Mouse (Mus musculus): Measurements from ENCODE around the gene Gmfg. TPM values are rescaled to one million over a fixed set of nuclear protein-coding genes. Genes with fewer than 3 reads are reported as not detected.

Gene Gmfg
- 3.2 and 3.4 TPM in 2 replicates for polyA plus RNA-seq (2015; fragmentation: Nextera tagmentation; extraction: Ambion mirVana)

DNA sequence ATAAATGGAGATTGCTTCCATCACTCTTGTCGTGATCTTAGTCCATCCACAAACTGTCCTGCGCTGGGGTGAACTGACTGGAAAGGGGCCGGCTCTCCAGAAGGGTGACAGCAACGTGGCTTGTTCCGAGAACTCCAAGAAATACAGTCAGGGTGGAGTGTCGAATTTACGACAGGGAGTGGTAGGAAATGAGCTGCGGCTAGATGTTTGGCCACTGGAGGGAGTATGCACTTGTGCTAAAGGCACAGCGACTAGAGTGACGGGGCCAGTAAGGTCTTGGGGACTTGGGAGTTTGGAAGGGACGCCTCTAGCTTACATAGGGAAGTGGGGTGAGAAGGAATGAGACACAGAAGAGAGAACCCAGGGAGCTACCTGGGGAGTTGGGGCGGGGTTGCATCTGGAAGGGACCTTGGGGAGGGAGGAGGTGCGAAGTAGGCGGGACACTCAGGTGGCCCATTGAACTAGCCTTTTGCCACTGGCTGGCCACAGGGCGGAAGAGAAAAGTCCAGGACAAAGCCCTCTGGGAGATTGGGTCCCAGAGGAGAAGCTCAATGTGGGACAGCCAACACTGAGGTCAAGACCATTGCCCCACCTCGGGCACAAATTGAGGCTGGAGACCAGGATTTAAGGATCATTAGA is at the start of gene Gmfg:
Gene Gmfg, plus strand, starts transcription at position 516 of the 639 bp plus-strand sequence.
- no peaks in the 10 kb centered on the region for H3K9me3 ChIP-seq
- WGBS: 2% methylated on average over 16 of the region's 16 CpGs

DNA sequence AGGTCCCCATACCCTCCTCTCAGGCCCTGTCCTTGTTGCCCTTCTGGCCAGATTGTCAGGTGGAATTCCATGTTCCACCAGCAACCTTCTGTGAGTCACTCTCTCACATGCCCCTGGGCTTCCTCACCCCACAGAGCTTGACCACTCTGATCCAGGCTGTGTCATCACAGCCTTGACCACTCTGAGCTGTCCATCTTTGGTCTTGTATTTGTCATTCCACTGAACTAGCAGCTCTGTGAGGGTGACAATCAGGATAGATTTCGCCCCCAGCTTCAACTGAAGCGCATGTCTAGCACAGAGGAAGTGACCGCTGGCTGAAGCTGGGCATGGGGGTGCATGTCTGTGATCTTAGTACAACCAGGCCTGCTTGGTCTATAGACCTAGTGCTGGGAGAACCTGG is 46.9 kb upstream of the Gmfg start:
- no peak overlapping the region for H3K4me2 ChIP-seq
- 97% methylated on average over 3 of the region's 3 CpGs for WGBS
- H3K9ac ChIP-seq: no peak overlapping the region
- no peaks in the 10 kb centered on the region for H3K9me3 ChIP-seq
- no peaks in the 10 kb centered on the region for H3K27me3 ChIP-seq (replicated peaks)
- H3K4me1 ChIP-seq: peaks cover 24% of the 10 kb centered on the region
- H3K27ac ChIP-seq: no peak overlapping the region
- H3K4me3 ChIP-seq: no peak overlapping the region
- H3K36me3 ChIP-seq (replicated peaks): peaks cover 36% of the 10 kb centered on the region
- ATAC-seq (replicated peaks): no peak

More for the DNA sequence above, at the start of gene Gmfg:
- Histone ChIP-seq H3K4me2 (peak within 1 kb of the TSS; percentile 51), H3K9ac (peak within 1 kb of the TSS; percentile 61), H3K27me3 (replicated peaks) (no peaks in the 10 kb centered on the region), H3K4me3 (peak within 1 kb of the TSS; percentile 95), H3K27ac (peak within 1 kb of the TSS; percentile 79), H3K36me3 (replicated peaks) (no peaks in the 10 kb centered on the region), H3K4me1 (peaks cover 39% of the 10 kb centered on the region)
- peak; percentile 55 for ATAC-seq (replicated peaks)

DNA sequence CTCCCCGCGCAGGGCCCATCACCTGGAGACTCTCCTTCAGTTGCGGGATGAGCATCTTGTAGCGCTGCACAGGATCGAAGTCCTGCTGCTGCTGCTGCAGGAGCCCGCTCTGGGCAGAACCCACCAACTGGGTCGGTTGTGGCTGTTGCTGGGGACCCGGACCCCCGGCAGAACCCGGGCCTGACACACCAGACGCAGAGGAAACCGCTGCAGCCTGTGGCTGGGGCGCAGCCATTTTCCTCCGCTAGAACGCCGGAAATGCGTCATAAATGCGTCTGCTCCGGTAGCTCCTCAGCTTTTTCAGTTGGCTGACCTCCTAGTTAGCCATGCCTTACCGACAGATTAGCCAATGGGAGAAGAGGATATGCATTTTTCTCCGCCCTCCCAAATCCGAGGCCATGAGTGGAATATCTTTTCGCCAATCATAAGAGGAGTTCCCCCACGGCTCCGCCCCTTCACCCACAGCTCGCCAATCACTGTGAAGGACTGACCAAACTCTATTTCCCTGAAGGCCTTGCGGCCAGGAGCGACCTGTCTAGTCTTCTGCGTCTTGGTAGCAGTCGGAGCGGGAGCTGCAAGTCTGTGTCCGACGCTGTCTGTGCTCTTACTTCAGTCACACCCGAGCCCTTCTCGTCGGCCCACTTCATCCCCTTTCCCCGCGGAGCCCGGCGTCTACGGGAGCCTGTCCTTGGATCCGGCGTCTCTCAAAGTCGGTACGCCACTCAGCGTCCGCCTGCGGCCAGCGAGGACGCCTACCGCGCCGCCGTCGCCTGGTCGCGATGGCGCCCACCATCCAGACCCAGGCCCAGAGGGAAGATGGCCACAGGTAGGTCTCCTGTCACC is 44.6 kb upstream of the Gmfg start, which contains the start of the genes Med29 and Paf1:
Gene Med29, minus strand, starts transcription at position 280 of the 843 bp plus-strand sequence.
Gene Paf1, plus strand, starts transcription at position 523 of the 843 bp plus-strand sequence.
- Histone ChIP-seq H3K27ac (peak within 1 kb of the TSS; percentile 81), H3K9me3 (no peaks in the 10 kb centered on the region), H3K4me2 (peak within 1 kb of the TSS; percentile 90), H3K4me3 (peak within 1 kb of the TSS; percentile 61), H3K27me3 (replicated peaks) (no peaks in the 10 kb centered on the region), H3K9ac (peak within 1 kb of the TSS; percentile 74), H3K4me1 (peaks cover 24% of the 10 kb centered on the region), H3K36me3 (replicated peaks) (peaks cover 50% of the 10 kb centered on the region)
- under 1% methylated on average over 58 of the region's 58 CpGs for WGBS
- peak; percentile 98 for ATAC-seq (replicated peaks)

DNA sequence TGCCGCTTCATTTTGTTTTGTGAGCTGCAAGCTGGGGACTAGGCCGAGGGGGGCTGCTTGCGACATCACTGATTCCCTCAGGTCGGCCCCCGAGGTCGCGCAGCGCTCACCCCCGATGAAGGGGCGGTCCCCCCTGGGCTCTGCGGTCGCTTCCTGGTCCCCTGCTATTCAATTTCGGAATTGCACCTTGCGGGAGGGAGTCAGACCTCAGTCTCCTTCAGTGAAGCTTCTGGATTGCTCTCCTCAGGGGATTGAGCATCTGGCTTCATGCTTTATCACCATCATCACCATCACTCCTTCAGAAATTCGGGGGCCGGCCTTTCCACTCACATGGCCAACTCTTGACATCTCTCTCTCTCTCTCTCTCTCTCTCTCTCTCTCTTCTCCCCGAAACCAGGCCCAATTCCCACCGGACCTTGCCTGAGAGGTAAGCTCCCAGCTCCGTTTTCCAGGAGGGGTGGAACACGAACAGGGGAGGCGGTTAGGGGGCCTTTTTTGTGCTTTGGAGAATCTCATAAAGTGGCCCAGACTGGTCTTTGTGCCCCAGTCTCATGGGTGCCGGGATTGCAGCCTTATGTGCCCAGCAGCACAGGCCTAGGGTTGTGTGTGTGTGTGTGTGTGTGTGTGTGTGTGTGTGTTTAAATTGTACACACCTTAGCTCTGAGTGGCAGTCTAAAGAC is 43.8 kb upstream of the Gmfg start:
- no peak; the same call in 1 of the 2 replicates for ATAC-seq (replicated peaks)
- peaks cover 24% of the 10 kb centered on the region for H3K4me1 ChIP-seq
- peak overlapping the region; percentile 74 for H3K9ac ChIP-seq
- H3K9me3 ChIP-seq: no peaks in the 10 kb centered on the region
- peaks cover 52% of the 10 kb centered on the region for H3K36me3 ChIP-seq (replicated peaks)
- peak overlapping the region; percentile 75 for H3K27ac ChIP-seq
- H3K27me3 ChIP-seq (replicated peaks): no peaks in the 10 kb centered on the region
- H3K4me2 ChIP-seq: peak overlapping the region; percentile 90
- H3K4me3 ChIP-seq: peak overlapping the region; percentile 61
- 5% methylated on average over 22 of the region's 22 CpGs for WGBS

DNA sequence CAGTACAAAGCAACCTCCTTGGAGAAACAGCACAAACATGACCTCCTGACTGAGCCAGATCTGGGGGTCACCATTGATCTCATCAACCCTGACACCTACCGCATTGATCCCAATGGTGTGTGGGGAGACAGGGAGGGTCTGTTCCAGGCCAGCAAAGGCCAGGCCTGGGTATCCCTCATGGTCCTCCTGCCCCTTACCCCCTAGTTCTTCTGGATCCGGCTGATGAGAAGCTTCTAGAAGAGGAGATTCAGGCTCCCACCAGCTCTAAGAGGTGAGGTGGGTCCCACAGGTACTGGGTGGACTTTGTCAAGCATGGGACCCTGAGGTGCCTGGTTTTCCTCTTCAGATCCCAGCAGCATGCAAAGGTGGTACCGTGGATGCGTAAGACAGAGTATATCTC is 41.8 kb upstream of the Gmfg start:
- Histone ChIP-seq H3K4me1 (peaks cover 24% of the 10 kb centered on the region), H3K27me3 (replicated peaks) (no peaks in the 10 kb centered on the region), H3K27ac (no peak overlapping the region), H3K36me3 (replicated peaks) (peaks cover 53% of the 10 kb centered on the region), H3K9me3 (no peaks in the 10 kb centered on the region), H3K4me3 (no peak overlapping the region), H3K4me2 (no peak overlapping the region), H3K9ac (no peak overlapping the region)
- ATAC-seq (replicated peaks): no peak
- WGBS: 92% methylated on average over 4 of the region's 4 CpGs

DNA sequence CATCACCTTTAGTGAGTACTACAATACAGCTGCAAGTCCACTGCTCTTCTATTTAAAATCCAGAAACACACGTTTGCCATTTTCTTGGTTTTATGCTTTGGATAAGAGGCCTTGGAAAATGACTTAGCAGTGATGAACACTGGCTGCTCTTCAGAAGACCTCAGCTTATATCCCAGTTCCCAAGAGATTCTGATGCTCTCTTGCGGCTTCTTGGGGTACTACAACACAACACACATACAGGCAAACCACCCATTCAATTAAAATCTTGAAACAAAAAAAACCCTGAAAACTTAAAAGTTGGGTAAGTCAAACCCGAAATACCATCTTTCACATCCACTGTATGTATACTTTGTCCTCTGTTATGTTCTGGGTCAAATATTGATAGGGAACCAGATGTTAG is 39.2 kb upstream of the Gmfg start:
- Histone ChIP-seq H3K27ac (no peak overlapping the region), H3K9me3 (no peaks in the 10 kb centered on the region), H3K4me2 (no peak overlapping the region), H3K4me1 (peaks cover 15% of the 10 kb centered on the region), H3K4me3 (no peak overlapping the region), H3K27me3 (replicated peaks) (no peaks in the 10 kb centered on the region), H3K36me3 (replicated peaks) (peaks cover 66% of the 10 kb centered on the region), H3K9ac (no peak overlapping the region)
- no peak for ATAC-seq (replicated peaks)
- 67% methylated on average over 3 of the region's 3 CpGs for WGBS

DNA sequence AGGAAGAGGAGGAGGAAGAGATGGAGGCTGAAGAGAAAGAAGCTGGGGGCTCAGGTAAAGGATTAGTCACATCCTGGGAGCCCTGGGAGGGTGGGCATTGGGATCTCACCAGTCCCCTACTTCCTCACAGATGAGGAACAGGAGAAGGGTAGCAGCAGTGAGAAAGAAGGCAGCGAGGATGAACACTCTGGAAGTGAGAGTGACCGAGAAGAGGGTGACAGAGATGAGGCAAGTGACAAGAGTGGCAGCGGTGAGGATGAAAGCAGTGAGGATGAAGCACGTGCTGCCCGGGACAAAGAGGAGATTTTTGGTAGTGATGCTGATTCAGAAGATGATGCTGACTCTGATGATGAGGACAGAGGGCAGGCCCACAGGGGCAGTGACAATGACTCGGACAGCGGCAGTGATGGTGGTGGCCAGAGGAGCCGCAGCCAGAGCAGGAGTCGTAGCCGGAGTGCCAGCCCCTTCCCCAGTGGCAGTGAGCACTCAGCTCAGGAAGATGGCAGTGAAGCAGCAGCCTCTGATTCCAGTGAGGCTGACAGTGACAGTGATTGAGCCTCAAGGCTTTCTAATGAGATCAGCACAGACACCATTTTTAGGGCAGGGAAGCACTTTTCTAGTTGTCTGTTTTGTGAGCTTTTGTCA is 38.4 kb upstream of the Gmfg start:
- H3K4me2 ChIP-seq: no peak overlapping the region
- ATAC-seq (replicated peaks): no peak
- H3K4me3 ChIP-seq: no peak overlapping the region
- no peaks in the 10 kb centered on the region for H3K9me3 ChIP-seq
- WGBS: 89% methylated on average over 10 of the region's 10 CpGs
- no peak overlapping the region for H3K9ac ChIP-seq
- H3K27ac ChIP-seq: no peak overlapping the region
- no peaks in the 10 kb centered on the region for H3K27me3 ChIP-seq (replicated peaks)
- H3K4me1 ChIP-seq: peaks cover 9% of the 10 kb centered on the region
- peaks cover 74% of the 10 kb centered on the region for H3K36me3 ChIP-seq (replicated peaks)

DNA sequence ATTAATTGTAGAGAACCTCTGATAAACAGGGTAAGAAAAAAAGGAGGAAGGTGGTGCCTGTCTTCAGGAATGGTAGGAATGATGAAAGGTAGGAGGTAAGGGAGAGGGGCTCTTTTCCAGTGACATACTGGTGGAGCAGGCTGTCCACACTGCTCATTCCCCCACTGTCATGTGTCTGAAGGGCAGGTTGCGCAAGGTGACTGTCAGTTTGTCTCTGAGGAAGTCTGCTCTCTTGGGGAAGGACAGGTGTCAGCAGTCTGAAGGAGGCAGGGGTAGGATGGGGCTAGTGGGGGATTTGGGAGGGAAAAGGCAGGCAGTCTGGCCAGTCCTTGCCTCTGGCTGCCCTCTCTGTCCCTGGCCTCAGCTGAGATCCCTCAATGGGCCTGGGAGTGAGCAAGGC is 36.2 kb upstream of the Gmfg start:
- no peak for ATAC-seq (replicated peaks)

DNA sequence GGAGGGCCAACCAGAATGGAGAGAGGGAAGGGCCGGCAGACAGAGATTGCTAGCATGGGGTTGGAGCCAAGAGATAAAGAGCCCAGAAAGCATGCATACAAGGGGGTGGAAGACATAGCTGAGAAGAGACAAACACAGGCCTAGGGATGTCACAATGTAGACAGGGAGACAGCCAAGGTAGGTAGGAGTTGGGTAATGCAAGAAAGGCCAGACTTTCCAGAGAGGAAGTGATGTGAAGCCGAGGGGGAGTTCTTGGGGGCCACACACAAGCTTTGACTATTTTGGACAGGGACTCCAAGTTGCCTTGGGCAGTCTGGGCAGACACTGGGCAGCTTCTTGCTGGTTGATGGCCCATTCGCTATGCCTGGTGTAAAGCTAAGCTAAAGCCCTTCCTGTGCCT is 35.3 kb upstream of the Gmfg start:
- Histone ChIP-seq H3K4me3 (no peak overlapping the region), H3K27ac (no peak overlapping the region), H3K9ac (no peak overlapping the region), H3K27me3 (replicated peaks) (no peaks in the 10 kb centered on the region), H3K4me2 (no peak overlapping the region), H3K9me3 (no peaks in the 10 kb centered on the region), H3K4me1 (no peaks in the 10 kb centered on the region), H3K36me3 (replicated peaks) (peaks cover 80% of the 10 kb centered on the region)
- WGBS: 91% methylated on average over 3 of the region's 3 CpGs
- no peak for ATAC-seq (replicated peaks)

More for the DNA sequence above, 36.2 kb upstream of the Gmfg start:
- peaks cover 79% of the 10 kb centered on the region for H3K36me3 ChIP-seq (replicated peaks)
- no peak overlapping the region for H3K4me2 ChIP-seq
- H3K4me3 ChIP-seq: no peak overlapping the region
- H3K27ac ChIP-seq: no peak overlapping the region
- 100% methylated on average over 1 of the region's 1 CpGs for WGBS
- H3K9me3 ChIP-seq: no peaks in the 10 kb centered on the region
- H3K4me1 ChIP-seq: no peaks in the 10 kb centered on the region
- H3K27me3 ChIP-seq (replicated peaks): no peaks in the 10 kb centered on the region
- no peak overlapping the region for H3K9ac ChIP-seq

DNA sequence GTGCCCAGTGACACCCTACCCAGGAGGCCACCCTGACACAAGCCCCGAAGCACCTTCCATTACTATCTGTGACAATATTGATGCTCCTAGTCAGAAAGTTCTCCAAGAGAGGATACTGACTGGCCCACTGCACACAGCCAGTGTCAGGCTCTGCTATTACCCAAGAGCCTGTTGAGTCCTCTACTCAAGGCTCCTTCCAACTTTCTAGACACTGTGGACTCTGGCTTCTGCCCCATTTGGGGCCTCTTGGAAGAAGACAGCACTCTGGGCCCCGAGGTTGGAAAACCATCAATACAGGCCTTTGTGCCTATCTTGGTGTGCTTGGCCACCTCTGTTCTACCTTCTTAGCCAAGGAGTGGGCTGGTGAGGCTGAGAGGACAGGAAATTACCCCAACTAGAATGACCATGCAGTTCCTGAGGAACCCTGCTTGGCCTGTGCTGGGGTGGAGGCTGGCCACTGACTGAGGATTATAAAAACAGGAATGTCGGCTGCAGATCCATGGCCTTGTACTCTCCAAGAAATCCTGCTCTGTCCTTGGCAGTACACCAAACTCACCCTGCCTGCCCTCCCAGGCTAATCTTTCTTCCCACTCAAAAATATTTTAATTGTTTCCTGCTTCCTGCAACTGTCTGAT is 26.3 kb upstream of the Gmfg start:
- H3K9ac ChIP-seq: no peak overlapping the region
- 86% methylated on average over 3 of the region's 3 CpGs for WGBS
- no peak overlapping the region for H3K27ac ChIP-seq
- no peaks in the 10 kb centered on the region for H3K4me1 ChIP-seq
- peaks cover 71% of the 10 kb centered on the region for H3K36me3 ChIP-seq (replicated peaks)
- H3K27me3 ChIP-seq (replicated peaks): no peaks in the 10 kb centered on the region
- H3K4me3 ChIP-seq: no peak overlapping the region
- no peak overlapping the region for H3K4me2 ChIP-seq
- no peak for ATAC-seq (replicated peaks)
- H3K9me3 ChIP-seq: no peaks in the 10 kb centered on the region

DNA sequence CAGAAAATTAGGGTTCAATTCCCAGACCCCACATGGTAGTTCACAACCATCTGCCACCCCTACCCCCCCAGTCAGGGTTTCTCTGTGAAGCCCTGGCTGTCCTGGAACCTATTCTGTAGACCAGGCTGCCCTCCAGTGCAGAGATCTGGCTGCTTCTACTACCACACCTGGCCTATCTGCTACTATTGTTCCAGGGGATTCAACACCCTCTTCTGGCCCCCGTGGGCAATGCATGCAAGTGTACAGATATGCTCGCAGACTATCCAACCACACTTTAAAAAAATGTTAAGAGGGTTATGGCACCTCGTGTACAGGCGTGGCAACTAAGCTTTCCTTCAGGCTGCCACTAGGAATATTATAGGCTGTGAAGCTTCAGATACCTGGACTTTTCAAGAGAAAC is 24.4 kb upstream of the Gmfg start:
- Histone ChIP-seq H3K9ac (no peak overlapping the region), H3K36me3 (replicated peaks) (peaks cover 61% of the 10 kb centered on the region), H3K4me2 (no peak overlapping the region), H3K4me3 (no peak overlapping the region), H3K9me3 (no peaks in the 10 kb centered on the region), H3K4me1 (no peaks in the 10 kb centered on the region), H3K27me3 (replicated peaks) (no peaks in the 10 kb centered on the region), H3K27ac (no peak overlapping the region)
- ATAC-seq (replicated peaks): no peak
- 92% methylated on average over 4 of the region's 4 CpGs for WGBS
